Mouse (Mus musculus) lung, postnatal 10 days (tissue): ENCODE measurements around the gene Adgrl3.

Experiments used
- DNase-seq: peaks from one replicate; pipeline ENCODE4 v3.0.0; 2021

The Adgrl3 gene

DNA sequence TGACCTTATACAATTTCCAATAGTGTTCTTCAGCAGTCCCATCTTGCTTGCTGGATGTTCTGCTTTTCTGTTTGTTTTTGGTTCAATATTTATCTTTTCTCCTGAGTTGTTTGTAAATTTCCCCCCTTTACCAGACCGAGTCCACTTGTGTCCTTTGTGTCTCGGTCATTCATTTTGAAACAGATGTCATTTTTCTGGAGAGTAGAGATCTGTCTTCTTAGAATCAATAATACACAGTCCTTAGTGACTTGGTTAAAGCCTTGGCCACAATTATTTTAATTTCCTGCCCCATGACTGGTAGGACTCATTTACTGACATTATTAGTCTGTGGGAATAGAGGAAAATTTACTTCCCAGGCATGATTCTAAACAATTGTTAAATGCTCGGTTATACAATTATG is 709.7 kb downstream of the Adgrl3 start:
- no peak for DNase-seq

DNA sequence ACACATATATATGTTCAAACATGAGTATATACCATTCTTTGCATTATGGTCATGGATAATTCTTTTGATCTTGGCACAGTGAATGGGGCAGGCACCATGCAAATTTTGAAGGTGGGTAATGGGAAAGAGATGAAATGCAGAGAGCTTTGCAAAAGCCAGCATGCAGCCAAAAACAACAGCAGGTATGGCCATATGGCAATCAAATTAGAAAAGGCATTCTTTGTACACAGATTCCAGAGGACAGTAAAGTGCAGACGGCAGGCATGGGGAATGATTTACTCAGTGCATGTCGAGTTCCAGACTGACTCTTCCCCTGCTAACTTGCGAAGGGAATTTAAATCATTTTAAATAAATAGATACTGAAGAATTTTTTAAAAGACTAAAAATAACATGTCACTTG is 716.1 kb downstream of the Adgrl3 start:
- DNase-seq, result no peak

DNA sequence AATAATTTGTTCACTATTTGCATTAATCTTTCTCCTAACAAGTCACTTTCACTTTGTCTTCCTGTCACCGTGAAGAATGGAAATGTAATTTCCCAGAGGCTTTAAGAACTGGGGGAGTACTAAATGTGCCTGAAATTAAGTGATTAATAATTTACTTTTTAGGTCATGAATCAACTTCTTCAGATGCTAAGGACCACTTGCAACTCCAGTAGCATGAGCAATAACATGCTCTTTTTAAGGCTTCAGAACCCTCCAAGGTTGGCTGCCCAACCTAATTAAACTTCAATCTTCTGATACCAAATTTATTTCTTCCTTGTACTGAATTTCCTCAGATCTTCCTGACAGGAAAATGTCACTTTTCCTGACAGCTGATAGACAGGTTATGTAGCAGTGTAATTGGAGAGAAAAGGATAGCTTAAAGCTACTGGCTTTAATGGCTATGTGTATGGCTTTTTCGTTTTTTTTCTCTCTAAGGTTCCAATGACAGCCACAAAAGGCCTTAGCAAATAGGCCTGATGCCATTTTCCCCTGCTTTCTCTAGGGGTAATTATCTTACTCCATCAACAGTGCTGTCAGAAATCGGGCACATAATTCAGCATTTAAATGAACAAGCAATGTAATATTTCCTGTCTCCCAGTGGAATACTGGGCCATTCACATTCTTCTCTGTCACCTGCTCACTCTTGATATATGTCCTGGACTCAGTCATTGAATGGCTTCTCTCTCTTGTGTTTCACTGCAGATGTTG is 718.5 kb downstream of the Adgrl3 start:
- no peak for DNase-seq

DNA sequence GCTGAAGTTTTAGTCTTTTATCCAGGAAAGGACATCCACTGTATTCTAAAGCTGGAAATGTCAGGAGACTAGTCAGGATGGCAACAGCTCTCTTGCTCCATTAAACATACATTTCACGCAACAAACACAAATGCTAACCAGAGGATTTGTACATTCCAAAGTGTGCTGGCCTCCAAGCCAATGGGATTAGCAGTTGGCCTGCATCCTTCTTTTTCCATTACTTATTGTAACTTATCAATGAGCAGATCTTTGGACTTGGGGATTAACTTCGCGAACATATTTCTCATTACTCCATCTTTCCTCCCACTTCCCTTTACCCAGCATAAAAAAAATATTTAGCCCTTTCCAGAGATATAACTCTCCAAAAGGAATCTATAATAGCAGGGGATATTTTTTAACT is 732.5 kb downstream of the Adgrl3 start:
- no peak for DNase-seq

DNA sequence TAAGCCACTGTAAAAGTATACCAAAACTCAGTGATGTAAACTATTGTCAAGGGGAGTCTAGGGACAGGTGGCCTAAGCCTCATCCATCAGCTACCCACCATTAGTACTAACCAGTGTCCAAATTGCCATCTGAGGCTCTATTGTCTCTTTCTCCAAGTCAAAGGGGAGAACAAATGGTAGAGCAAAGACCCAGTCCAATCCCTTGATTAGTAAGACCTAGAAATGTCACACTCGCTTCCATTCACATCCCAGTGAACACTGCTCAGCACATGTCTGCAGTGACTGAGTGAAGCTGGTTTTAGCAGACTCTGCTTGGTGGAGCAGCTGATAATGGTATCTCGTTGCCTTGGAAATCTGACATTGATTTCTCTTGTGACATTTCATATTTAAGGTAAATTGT is 735.8 kb downstream of the Adgrl3 start:
- DNase-seq, result no peak

DNA sequence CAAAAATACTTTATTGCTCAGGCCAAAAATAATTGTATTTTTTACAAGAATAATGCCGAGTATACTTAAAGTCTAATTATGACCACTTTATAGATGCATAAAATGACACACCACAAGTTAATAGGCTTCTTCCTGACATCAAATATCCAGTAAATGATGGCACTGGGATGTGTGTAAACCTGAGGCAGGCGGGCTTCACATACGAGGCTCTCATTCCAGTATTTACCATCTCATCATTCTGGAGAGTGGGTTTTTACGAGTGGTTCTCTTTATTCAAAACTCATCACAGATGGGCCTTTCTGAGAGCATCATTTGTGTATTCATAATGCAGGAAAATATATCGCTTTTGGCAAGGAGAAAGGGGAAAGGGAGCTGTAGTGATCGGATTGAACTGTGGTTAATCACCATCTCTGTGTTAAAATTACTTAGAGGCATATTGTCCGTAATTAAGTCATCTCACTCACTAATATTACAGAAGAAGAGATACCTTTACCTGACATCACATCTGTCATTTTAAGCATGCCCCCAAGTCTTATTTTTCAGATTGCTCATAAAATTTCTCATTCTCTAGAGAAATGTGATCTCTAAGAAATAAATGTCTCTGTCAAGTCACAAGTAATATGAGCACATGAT is 737.3 kb downstream of the Adgrl3 start:
- no peak for DNase-seq

DNA sequence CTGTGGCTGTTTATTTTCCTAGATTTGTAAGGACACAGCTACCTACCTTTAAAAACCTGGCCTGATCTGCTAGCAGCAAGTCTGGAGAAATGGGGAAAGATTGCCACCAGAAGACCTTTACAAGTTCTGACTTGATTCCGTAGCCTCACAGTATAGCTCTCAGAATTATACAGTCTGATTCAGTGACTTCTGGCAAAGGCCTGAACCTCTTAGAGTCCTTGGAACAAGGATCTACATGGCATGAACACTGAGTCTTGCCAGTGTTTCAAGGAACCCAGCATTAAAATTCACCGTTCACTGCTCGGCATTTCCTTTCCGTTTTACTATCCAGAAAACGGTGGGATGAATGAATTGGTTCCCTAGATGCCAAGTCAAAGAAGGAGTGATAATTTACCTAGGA is 756.3 kb downstream of the Adgrl3 start:
- no peak for DNase-seq

DNA sequence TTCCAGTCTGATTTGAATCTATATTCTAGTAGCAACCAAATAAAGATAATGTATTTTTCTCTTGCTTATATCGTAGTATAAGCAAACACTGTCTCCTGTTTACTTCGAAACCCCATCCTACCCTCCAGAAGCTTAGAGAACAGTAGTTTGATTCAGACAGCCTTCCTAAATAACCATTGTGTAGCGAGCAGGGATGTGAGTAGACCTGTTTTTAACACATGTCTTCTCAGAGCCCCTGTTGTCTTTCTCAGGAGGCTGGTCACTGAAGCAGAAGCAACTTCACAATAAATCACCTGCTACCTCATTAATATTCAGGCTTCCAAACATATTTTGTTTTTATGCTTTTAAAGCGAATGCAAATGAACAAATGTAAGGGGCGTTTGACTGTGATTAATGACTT is 756.8 kb downstream of the Adgrl3 start:
- DNase-seq, result no peak

DNA sequence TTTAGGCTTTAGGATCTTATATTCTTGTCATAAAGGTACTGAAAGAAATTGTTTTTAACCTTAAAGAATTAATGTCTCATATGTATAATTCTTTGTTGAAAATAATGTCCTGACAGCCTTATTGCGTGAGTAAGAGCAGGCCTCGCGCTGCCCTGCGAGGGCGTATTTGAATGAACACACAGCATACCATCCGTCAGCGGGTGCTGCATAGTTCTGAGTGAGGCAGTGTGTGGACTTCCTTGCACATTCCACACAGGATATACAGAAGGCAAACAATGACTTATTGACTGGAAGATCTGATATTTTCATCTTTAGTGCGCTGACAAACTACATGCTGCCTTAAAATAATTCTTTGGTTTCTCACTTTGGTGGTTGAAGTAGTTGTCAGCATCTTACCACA is 764.8 kb downstream of the Adgrl3 start:
- no peak for DNase-seq

DNA sequence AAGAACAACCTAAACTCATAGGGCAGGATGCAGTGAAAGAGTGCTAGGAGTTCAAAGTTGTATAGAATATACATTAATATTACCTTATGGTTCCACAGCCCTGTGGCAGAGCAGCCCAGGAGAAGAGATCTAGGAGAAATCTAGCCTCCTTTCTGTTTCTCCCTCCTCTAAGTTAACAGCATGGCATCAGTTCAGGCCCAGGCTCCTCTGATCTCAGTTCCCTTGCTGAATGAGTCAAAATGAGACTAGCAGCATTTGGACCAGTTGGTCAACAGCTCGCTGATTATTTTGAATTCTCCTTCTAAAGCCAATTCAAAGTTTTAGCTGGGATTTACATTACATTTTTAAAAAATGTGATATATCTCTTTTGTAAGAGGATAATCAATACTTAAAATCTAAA is 770.8 kb downstream of the Adgrl3 start:
- no peak for DNase-seq

DNA sequence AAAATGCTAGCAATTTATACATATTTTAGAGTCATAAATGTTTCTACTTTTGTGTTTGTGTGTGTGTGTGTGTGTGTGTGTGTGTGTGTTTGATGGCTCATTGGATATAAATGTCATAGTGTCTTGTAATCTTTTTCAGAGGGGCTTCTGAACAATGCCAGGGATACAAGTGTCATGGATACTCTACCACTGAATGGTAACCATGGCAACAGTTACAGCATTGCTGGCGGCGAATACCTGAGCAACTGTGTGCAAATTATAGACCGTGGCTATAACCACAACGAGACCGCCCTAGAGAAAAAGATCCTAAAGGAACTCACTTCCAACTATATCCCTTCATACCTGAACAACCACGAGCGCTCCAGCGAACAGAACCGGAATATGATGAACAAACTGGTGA is 774.2 kb downstream of the Adgrl3 start:
- no peak for DNase-seq

DNA sequence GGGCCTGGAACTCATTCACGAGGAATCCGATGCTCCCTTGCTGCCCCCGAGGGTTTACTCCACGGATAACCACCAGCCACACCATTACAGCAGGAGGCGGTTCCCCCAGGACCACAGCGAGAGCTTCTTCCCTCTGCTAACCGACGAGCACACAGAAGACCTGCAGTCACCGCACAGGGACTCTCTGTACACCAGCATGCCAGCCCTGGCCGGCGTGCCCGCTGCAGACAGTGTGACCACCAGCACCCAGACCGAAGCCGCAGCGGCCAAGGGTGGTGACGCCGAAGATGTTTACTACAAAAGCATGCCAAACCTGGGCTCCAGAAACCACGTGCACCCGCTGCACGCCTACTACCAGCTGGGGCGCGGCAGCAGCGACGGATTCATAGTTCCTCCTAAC is 774.7 kb downstream of the Adgrl3 start:
- DNase-seq, result no peak

DNA sequence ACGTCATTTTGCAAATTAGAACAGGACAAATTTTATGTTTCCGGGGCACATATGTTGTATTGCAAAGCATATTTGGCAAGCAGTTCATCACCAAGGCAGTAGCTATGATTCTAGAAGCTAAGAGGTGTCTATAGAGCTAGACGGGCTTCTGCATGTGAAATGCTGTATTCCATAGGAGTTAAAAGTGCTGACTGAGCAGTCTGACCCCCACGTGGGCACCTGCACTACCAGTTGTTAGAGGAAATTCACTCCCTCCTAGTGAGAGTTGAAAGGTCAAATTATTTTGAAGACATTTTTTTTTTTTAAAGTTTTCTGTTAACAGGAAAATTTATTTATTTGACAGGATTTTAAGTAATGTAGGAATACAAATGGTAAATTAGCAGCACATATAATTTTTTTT is 776.2 kb downstream of the Adgrl3 start:
- no peak for DNase-seq

DNA sequence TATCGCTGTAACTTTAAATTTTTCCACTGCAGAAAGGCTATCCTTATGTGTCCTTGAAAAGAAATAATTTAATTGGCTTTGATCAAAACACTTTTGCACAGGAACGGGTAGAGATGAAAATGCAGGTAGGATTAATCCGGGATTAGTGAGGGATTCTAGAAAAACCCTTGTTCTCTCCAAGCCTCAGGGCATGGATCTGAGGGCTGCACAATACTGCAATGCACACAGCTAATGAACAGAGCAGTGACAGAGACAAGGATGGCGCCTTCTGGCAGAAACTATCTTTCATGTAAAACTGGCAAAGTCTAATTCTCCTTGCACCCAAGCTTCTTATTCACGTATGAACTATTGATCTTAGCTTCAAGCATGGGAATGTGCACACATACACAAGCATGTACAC is 791.0 kb downstream of the Adgrl3 start:
- DNase-seq, result no peak

DNA sequence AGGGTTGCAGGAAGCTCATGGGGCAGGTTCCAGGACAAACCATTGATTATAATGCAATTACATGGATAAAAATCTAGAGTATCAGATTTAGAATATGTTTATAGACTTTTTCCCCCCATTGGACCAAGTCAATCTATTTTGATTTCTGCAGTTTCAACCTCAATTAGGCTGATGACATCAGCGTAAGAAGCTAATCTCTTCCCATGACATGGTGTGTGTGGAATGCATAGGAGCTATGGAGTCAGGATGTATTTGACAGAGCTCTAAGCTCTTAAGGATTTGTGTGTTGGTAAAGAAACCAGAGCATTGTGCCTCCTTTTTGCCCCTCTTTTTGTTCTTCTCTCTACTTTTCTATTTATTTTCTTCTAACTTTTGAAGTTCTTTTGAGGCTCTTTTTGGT is 812.1 kb downstream of the Adgrl3 start:
- DNase-seq, result no peak

DNA sequence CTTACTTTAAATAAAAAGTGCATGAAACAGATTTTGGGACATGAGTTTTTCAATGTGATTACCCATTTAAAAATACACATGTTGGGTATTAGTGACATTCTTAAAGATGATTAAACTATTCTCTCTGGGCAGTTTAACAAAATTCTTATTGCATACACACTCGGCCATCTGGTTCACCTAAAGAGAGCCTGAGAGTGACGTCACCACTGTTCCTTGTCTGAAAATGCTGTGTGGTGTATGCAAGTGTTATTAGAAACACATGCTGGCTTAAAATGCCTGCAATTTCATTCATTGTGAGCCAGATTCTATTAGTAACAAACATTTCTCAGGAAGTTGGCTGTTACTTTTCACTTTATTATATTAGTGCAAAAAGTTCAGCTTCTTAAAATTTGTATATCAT is 812.7 kb downstream of the Adgrl3 start:
- DNase-seq, result no peak

DNA sequence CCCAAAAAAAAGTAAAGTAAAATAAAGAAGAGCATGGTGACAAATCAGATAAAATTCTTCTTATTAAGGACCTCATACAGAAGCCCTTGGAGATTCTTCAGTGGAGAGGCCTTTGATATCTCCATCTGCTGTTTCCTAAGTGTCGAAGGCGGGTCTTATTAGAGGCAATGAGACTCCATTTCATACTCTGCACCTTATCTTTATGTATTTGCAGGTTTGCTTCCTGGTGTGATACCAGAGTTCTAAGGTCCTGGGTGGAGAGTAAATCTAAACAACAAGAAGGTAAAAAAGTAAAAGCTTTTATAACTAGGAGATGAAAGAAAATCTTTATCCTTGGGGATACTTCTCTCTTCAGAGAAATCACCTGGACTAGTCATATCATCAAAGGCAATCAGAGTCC is 817.9 kb downstream of the Adgrl3 start:
- DNase-seq, result no peak

DNA sequence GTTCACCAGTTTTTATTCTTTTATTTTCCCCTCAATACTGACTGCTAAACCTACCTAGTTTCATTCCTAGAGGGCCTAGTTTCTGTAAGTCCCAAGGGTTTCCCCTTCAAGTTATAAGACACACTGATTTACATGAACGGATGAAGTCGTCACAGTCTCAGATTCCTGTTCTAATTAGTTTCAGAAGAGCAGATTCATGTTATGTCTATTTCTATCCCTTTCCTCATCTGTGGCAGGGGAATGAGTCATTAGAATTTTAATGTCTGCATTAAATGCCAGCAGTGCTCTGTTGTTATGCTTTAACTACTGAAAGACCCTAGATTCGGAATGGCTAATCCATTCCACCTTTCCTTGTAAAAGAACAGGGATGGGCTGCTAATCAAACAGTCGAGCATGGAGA is 823.9 kb downstream of the Adgrl3 start:
- DNase-seq, result no peak

DNA sequence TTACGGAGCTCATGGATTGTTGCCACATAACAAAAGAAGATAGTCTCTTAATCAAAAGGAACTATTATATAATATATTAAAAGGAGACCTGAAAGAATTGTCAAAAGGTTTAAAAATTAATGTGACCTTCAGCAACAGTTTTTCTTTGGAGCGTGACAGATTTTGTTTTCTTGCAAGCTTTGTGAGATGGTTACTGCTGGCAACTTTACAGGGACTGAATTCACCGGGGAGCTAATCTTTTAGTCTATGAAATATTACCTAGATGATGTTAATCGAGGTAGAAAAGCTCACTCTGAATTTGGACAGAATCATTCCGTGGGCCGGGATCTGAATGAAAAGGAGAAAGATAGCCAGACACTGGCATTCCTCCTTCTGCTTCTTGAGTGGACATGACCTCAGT is 850.4 kb downstream of the Adgrl3 start:
- no peak for DNase-seq
